In genomic region chr1:143098307-143098706, GRCm38 (mm10) we compare ENCODE assay signal across 19 mouse cellular contexts.
"Had no signal": no experiment of that assay in that cellular context is flagged by ENCODE, and none has a peak within 500 bp of the region (broad histone marks: within the 10 kb centered on the region; RNA-seq: fewer than 3 reads in every experiment).

No protein-coding gene starts in this region.

- DNase-seq: kidney, adult 18-20 months; kidney, adult 9 months; kidney, postnatal 14 days; kidney, postnatal 4 days; layer of hippocampus, postnatal 36 days; liver, embryonic 13.5 days; lung, adult 2 months; lung, postnatal 14 days; lung, postnatal 4 days; right cerebral cortex, adult 18-20 months; right cerebral cortex, postnatal 14 days; right cerebral cortex, postnatal 4 days; thymus, adult 2 months; thymus, postnatal 25 days had no signal

- H3K27ac ChIP-seq: left cerebral cortex, adult 2 months; liver, embryonic 13.5 days; neural tube, embryonic 12.5 days; neural tube, embryonic 15.5 days; stomach, postnatal 0 days had no signal

- H3K4me3 ChIP-seq: left cerebral cortex, adult 2 months; liver, embryonic 13.5 days; neural tube, embryonic 12.5 days; neural tube, embryonic 15.5 days had no signal

- H3K9ac ChIP-seq: liver, embryonic 13.5 days; neural tube, embryonic 12.5 days; neural tube, embryonic 15.5 days had no signal

- H3K4me2 ChIP-seq: liver, embryonic 13.5 days; midbrain, embryonic 11.5 days; neural tube, embryonic 12.5 days; neural tube, embryonic 15.5 days had no signal

- H3K4me1 ChIP-seq: liver, embryonic 13.5 days; neural tube, embryonic 12.5 days; neural tube, embryonic 15.5 days had no signal

- H3K36me3 ChIP-seq: liver, embryonic 13.5 days; neural tube, embryonic 12.5 days; neural tube, embryonic 15.5 days had no signal

- H3K27me3 ChIP-seq: liver, embryonic 13.5 days; neural tube, embryonic 12.5 days; neural tube, embryonic 15.5 days had no signal

- H3K9me3 ChIP-seq: neural tube, embryonic 12.5 days; neural tube, embryonic 15.5 days had no signal
